Mouse (Mus musculus): ENCODE measurements at regions not wholly inside any gene's neighbourhood (a gene's known extent, or its start where the extent isn't known, plus 50 kb on each side); places are given as distances from the start of the nearest gene placed in this dataset.

DNA sequence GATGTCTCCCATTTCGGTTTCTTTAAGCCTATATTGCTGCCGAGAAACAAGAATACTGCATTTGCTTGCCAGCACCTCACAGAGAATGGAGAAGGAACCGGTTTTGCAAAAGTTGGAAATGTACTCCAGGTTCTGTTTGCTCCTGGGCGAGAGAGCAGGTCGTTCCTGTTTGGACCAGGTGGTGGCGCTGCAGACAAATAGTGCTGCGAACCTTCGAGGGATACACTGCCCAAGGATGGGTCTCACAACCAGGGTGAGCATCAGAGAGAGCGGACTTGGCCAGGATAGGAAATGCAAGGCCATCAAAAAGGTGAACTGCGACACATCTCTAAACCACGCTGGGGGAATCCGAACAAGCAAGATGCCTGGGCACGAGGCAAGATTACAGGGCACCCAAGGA lies 54.0 kb upstream of the Ets2 start:
- Histone ChIP-seq H3K4me2 (no peak overlapping the region), H3K36me3 (ENCODE audit: control insufficient read depth, insufficient read depth, low read length) (no peaks in the 10 kb centered on the region), H3K27me3 (ENCODE audit: control insufficient read depth, insufficient read depth, low read length) (no peaks in the 10 kb centered on the region), H3K9ac (ENCODE audit: low read length) (no peak overlapping the region), H3K4me3 (ENCODE audit: low read depth, low read length) (no peak overlapping the region), H3K4me1 (ENCODE audit: control insufficient read depth, insufficient read depth, low read length) (no peaks in the 10 kb centered on the region), H3K9me3 (ENCODE audit: control insufficient read depth, low read length) (no peaks in the 10 kb centered on the region), H3K27ac (ENCODE audit: low read depth, low read length) (no peak overlapping the region)
- DNase-seq (ENCODE audit: low spot score, missing footprints) (peak; percentile 97), ATAC-seq (ENCODE audit: low FRiP score) (0 out of 2 replicates have a peak, but pooled peaks have one; percentile 44)
- 19% methylated on average over 13 of the region's 13 CpGs for WGBS

DNA sequence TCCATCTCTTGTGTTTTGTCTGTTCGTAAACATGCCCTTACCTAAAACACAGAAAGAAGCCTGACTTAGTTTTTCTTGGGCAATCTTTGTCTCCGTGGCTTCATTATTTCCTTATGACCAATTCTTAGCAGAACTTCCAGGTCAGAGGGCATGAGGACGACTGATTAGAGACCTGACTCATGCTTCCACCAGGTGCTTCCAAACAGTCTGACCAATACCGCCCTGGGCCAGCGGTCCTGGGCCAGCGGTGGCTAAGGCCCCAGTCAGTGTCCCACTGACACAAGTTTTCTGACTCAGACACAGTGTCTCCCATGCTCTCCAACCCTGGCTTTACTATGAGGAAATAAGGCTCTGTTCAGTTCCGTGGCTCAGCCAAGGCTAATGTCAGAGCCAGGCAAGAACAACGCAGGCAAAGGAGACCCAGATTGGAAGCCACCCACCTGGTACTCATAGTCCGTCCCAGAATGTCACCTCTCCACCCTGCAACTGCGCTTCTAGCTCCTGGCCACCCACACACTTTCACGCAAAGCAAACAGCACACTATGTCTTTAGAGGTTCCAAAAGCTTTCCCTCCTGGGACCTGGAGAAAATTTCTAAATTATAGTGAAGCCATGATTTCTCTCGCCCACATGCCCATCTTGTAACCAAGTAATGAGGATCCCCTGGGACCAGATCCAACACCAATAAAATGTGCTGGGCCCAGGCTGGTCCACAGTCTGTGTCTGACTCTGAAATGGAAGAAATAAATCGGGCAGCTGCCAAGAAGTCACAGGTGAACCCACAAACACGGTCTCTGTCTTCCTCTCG lies 56.6 kb upstream of the Erg start:
- Histone ChIP-seq H3K36me3 (ENCODE audit: control insufficient read depth, insufficient read depth, low read length) (no peaks in the 10 kb centered on the region), H3K4me2 (no peak overlapping the region), H3K9me3 (ENCODE audit: control insufficient read depth, low read length) (no peaks in the 10 kb centered on the region), H3K27me3 (ENCODE audit: control insufficient read depth, insufficient read depth, low read length) (no peaks in the 10 kb centered on the region), H3K4me3 (ENCODE audit: low read depth, low read length) (no peak overlapping the region), H3K9ac (ENCODE audit: low read length) (no peak overlapping the region), H3K4me1 (ENCODE audit: control insufficient read depth, insufficient read depth, low read length) (no peaks in the 10 kb centered on the region), H3K27ac (ENCODE audit: low read depth, low read length) (no peak overlapping the region)
- ATAC-seq (ENCODE audit: low FRiP score) (no peak), DNase-seq (ENCODE audit: low spot score, missing footprints) (no peak)
- 87% methylated on average over 15 of the region's 15 CpGs for WGBS

DNA sequence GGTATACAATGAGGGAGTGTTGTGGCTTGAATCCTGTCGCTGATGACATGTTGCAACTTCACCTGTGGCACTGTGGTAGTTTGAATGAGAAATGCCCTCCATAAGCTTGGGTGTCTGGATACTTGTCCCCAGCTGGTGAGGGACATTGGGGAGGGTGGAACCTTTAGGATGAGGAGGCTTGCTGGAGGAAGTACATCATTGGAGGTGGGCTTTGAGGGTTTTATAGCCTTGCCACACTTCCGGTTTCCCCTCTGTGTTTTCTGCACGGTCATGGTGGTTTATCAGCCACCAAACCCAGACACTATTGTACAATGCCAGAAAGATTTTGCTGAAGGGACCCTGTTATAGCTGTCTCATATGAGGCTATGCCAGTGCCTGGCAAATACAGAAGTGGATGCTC lies 54.3 kb upstream of the Erg start:
- Histone ChIP-seq H3K4me1 (ENCODE audit: control insufficient read depth, insufficient read depth, low read length) (no peaks in the 10 kb centered on the region), H3K4me3 (ENCODE audit: low read depth, low read length) (no peak overlapping the region), H3K36me3 (ENCODE audit: control insufficient read depth, insufficient read depth, low read length) (no peaks in the 10 kb centered on the region), H3K27ac (ENCODE audit: low read depth, low read length) (no peak overlapping the region), H3K27me3 (ENCODE audit: control insufficient read depth, insufficient read depth, low read length) (no peaks in the 10 kb centered on the region), H3K9ac (ENCODE audit: low read length) (no peak overlapping the region), H3K4me2 (no peak overlapping the region), H3K9me3 (ENCODE audit: control insufficient read depth, low read length) (no peaks in the 10 kb centered on the region)
- ATAC-seq (ENCODE audit: low FRiP score) (no peak), DNase-seq (ENCODE audit: low spot score, missing footprints) (no peak)
- 96% methylated on average over 3 of the region's 3 CpGs for WGBS

GRCm38 (mm10) chr16:95639677-95640076 lies 53.3 kb upstream of the Erg start:
- DNase-seq (ENCODE audit: low spot score, missing footprints) (no peak), ATAC-seq (ENCODE audit: low FRiP score) (no peak)
- H3K4me2 ChIP-seq: no peak overlapping the region
- H3K27ac ChIP-seq (ENCODE audit: low read depth, low read length): no peak overlapping the region
- no peaks in the 10 kb centered on the region for H3K4me1 ChIP-seq (ENCODE audit: control insufficient read depth, insufficient read depth, low read length)
- H3K27me3 ChIP-seq (ENCODE audit: control insufficient read depth, insufficient read depth, low read length): no peaks in the 10 kb centered on the region
- H3K36me3 ChIP-seq (ENCODE audit: control insufficient read depth, insufficient read depth, low read length): no peaks in the 10 kb centered on the region
- H3K9me3 ChIP-seq (ENCODE audit: control insufficient read depth, low read length): no peaks in the 10 kb centered on the region
- H3K4me3 ChIP-seq (ENCODE audit: low read depth, low read length): no peak overlapping the region
- 87% methylated on average over 3 of the region's 3 CpGs for WGBS
- no peak overlapping the region for H3K9ac ChIP-seq (ENCODE audit: low read length)

DNA sequence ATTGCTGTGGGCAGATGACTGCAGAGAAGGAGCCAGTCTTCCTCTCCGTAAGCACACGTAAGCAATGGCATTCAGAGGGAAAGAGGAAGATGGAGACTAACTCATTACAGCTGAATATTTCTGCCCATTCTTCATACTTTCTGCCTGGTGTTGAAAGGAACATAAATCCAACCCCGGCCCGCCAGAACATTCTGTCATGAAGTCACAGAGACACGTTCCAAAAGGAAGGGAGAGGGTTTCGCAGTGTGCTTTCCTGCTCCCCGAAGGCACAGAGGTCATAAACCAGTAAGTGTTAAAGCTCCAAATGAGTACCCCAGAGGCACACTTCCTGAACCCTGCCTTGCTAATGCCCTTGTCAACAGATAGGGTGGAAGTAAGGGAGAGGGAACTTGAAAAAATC lies 51.5 kb upstream of the Erg start:
- Histone ChIP-seq H3K36me3 (ENCODE audit: control insufficient read depth, insufficient read depth, low read length) (no peaks in the 10 kb centered on the region), H3K4me1 (ENCODE audit: control insufficient read depth, insufficient read depth, low read length) (no peaks in the 10 kb centered on the region), H3K9ac (ENCODE audit: low read length) (no peak overlapping the region), H3K9me3 (ENCODE audit: control insufficient read depth, low read length) (no peaks in the 10 kb centered on the region), H3K4me2 (no peak overlapping the region), H3K4me3 (ENCODE audit: low read depth, low read length) (no peak overlapping the region), H3K27ac (ENCODE audit: low read depth, low read length) (no peak overlapping the region), H3K27me3 (ENCODE audit: control insufficient read depth, insufficient read depth, low read length) (no peaks in the 10 kb centered on the region)
- ATAC-seq (ENCODE audit: low FRiP score) (no peak), DNase-seq (ENCODE audit: low spot score, missing footprints) (no peak)
- 87% methylated on average over 7 of the region's 7 CpGs for WGBS

DNA sequence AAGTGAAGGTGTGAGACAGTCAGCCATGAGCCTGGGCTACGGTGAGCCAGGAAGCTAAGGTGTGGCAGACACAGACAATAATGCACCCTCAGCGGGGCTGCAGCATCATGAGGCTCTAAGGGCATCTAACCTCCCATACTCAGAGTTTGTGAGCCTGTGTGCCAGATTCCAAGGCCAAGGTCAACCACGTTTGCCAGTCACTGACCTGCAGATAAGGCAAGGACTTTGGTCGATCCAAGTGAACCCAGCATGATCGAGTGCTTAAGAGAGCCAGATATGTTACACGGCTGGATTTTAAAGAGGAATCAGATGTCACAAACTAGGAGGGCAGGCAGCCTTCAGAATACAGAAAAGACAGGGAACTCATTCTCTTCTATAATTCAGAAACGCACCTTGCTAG lies 50.2 kb upstream of the Erg start:
- no peak overlapping the region for H3K27ac ChIP-seq (ENCODE audit: low read depth, low read length)
- no peak overlapping the region for H3K9ac ChIP-seq (ENCODE audit: low read length)
- H3K4me2 ChIP-seq: no peak overlapping the region
- ATAC-seq (ENCODE audit: low FRiP score) (no peak), DNase-seq (ENCODE audit: low spot score, missing footprints) (no peak)
- H3K9me3 ChIP-seq (ENCODE audit: control insufficient read depth, low read length): no peaks in the 10 kb centered on the region
- no peaks in the 10 kb centered on the region for H3K27me3 ChIP-seq (ENCODE audit: control insufficient read depth, insufficient read depth, low read length)
- H3K4me1 ChIP-seq (ENCODE audit: control insufficient read depth, insufficient read depth, low read length): no peaks in the 10 kb centered on the region
- H3K36me3 ChIP-seq (ENCODE audit: control insufficient read depth, insufficient read depth, low read length): no peaks in the 10 kb centered on the region
- WGBS: 85% methylated on average over 7 of the region's 7 CpGs
- no peak overlapping the region for H3K4me3 ChIP-seq (ENCODE audit: low read depth, low read length)
